13 mouse cellular contexts compared by ENCODE assay signal in genomic region chr8:84777899-84778637, GRCm38 (mm10). TPM values are rescaled to one million over a fixed set of nuclear protein-coding genes. Genes with fewer than 3 reads are reported as not detected.
DNase-seq lines count a peak whose midpoint lies in the region; ATAC-seq and TF ChIP-seq lines count a peak whose summit lies in the region.
"Had no signal": no experiment of that assay in that cellular context is flagged by ENCODE, and none has a peak within 500 bp of the region (broad histone marks: within the 10 kb centered on the region; RNA-seq: fewer than 3 reads in every experiment).

No protein-coding gene starts in this region.

- no peaks in the 10 kb centered on the region for H3K9me3 ChIP-seq in midbrain, embryonic 11.5 days (ENCODE audit: control insufficient read depth, low read length)
- H3K9me3 ChIP-seq in midbrain, embryonic 14.5 days (ENCODE audit: control insufficient read depth, low read length), result no peaks in the 10 kb centered on the region
- no peaks in the 10 kb centered on the region for H3K9me3 ChIP-seq in limb, embryonic 14.5 days (ENCODE audit: control insufficient read depth, low read length)

- 6% methylated on average over 10 of the region's 10 CpGs for WGBS in midbrain, embryonic 11.5 days
- 25% methylated on average over 10 of the region's 10 CpGs for WGBS in midbrain, embryonic 14.5 days
- WGBS in limb, embryonic 14.5 days, result 45% methylated on average over 10 of the region's 10 CpGs

- no peak overlapping the region for H3K4me2 ChIP-seq in midbrain, embryonic 11.5 days
- H3K4me2 ChIP-seq in midbrain, embryonic 14.5 days (ENCODE audit: low read length), result no peak overlapping the region
- peak overlapping the region; percentile 39; the same call in 1 of the 2 replicates for H3K4me2 ChIP-seq in limb, embryonic 14.5 days (replicated peaks; ENCODE audit: low read depth, low read length, severe bottlenecking)

- TF ChIP-seq CTCF in gastrocnemius, adult 2 months (IDR thresholded peaks at IDR 0.05), result no peak

- H3K9ac ChIP-seq in midbrain, embryonic 11.5 days (ENCODE audit: low read length), result no peak overlapping the region
- H3K9ac ChIP-seq in midbrain, embryonic 14.5 days (replicated peaks; ENCODE audit: low read length), result no peak overlapping the region
- H3K9ac ChIP-seq in limb, embryonic 14.5 days (ENCODE audit: low read depth, low read length, severe bottlenecking), result no peak overlapping the region

- ATAC-seq in midbrain, embryonic 11.5 days (ENCODE audit: low FRiP score), result no peak
- ATAC-seq in midbrain, embryonic 14.5 days (ENCODE audit: low FRiP score, low TSS enrichment), result no peak
- no peak for ATAC-seq in limb, embryonic 14.5 days (ENCODE audit: low FRiP score, low read depth)

- no peaks in the 10 kb centered on the region for H3K36me3 ChIP-seq in midbrain, embryonic 11.5 days (ENCODE audit: control insufficient read depth, insufficient read depth, low read length)
- H3K36me3 ChIP-seq in midbrain, embryonic 14.5 days (ENCODE audit: control insufficient read depth, insufficient read depth, low read length), result no peaks in the 10 kb centered on the region
- H3K36me3 ChIP-seq in limb, embryonic 14.5 days (ENCODE audit: control insufficient read depth, insufficient read depth, low read length), result peaks cover 9% of the 10 kb centered on the region; the same call in 1 of the 2 replicates

- no peak for TF ChIP-seq POLR2A in limb, embryonic 14.5 days (IDR thresholded peaks at IDR 0.05; ENCODE audit: borderline replicate concordance, extremely low read depth, insufficient read depth, insufficient read length)

- peak; percentile 22 for DNase-seq in gastrocnemius, adult 2 months
- no peak for DNase-seq in gastrocnemius, adult 8-10 months (ENCODE audit: low spot score in 2 of 2)
- peak; percentile 91 for DNase-seq in midbrain, embryonic 11.5 days (ENCODE audit: low spot score, missing footprints)
- DNase-seq in midbrain, embryonic 14.5 days, result no peak
- DNase-seq in limb, embryonic 14.5 days (ENCODE audit: low spot score), result no peak
- DNase-seq in kidney, postnatal 4 days, result no peak
- DNase-seq in right cerebral cortex, postnatal 4 days, result no peak
- DNase-seq: adrenal gland, postnatal 36 days; cerebellum, adult 9-10 months; heart, adult 11 months; kidney, postnatal 10 days; lung, adult 18-20 months; thymus, postnatal 14 days had no signal

- peak overlapping the region; percentile 96 for H3K27ac ChIP-seq in gastrocnemius, adult 2 months
- H3K27ac ChIP-seq in midbrain, embryonic 11.5 days (ENCODE audit: low read depth, low read length), result no peak overlapping the region
- no peak overlapping the region for H3K27ac ChIP-seq in midbrain, embryonic 14.5 days (replicated peaks; ENCODE audit: low read depth, low read length)
- H3K27ac ChIP-seq in limb, embryonic 14.5 days (replicated peaks; ENCODE audit: low read depth, low read length), result no peak overlapping the region; the same call in 1 of the 2 replicates

- H3K4me3 ChIP-seq in gastrocnemius, adult 2 months, result peak overlapping the region; percentile 53
- no peak overlapping the region for H3K4me3 ChIP-seq in midbrain, embryonic 11.5 days (ENCODE audit: low read depth, low read length)
- H3K4me3 ChIP-seq in midbrain, embryonic 14.5 days (replicated peaks; ENCODE audit: low read depth, low read length), result no peak overlapping the region
- no peak overlapping the region for H3K4me3 ChIP-seq in limb, embryonic 14.5 days (replicated peaks; ENCODE audit: low read length)

- H3K27me3 ChIP-seq in midbrain, embryonic 11.5 days (ENCODE audit: control insufficient read depth, insufficient read depth, low read length), result peaks cover 100% of the 10 kb centered on the region
- peaks cover 81% of the 10 kb centered on the region for H3K27me3 ChIP-seq in midbrain, embryonic 14.5 days (ENCODE audit: control insufficient read depth, insufficient read depth, low read length)
- H3K27me3 ChIP-seq in limb, embryonic 14.5 days (ENCODE audit: control insufficient read depth, insufficient read depth, low read length), result peaks cover 6% of the 10 kb centered on the region; the same call in 1 of the 2 replicates

- intact Hi-C loops in gastrocnemius, adult 2 months (cut with DNase I), result no loop called here

- no peaks in the 10 kb centered on the region; the same call in 1 of the 2 replicates for H3K4me1 ChIP-seq in midbrain, embryonic 11.5 days (ENCODE audit: control insufficient read depth, insufficient read depth, low read length)
- peaks cover 17% of the 10 kb centered on the region for H3K4me1 ChIP-seq in midbrain, embryonic 14.5 days (ENCODE audit: control insufficient read depth, insufficient read depth, low read length)
- H3K4me1 ChIP-seq in limb, embryonic 14.5 days (ENCODE audit: control insufficient read depth, insufficient read depth, low read length), result peaks cover 77% of the 10 kb centered on the region

RNA-seq across cellular contexts. Expression of gene Nfix, which starts 22.1 kb away (rescaled TPM):
- 100 to 1,000 TPM; 465 to 558 TPM for total RNA-seq in gastrocnemius, adult 2 months (2021)
- 100 to 1,000 TPM; 507 to 604 (median 532) TPM for total RNA-seq in gastrocnemius, adult 8-10 months (2022)
- polyA plus RNA-seq in midbrain, embryonic 11.5 days (2014; fragmentation: Nextera tagmentation; extraction: Ambion mirVana), result 2.2 and 2.5 TPM in 2 replicates
- polyA plus RNA-seq in midbrain, embryonic 14.5 days (2014; fragmentation: Nextera tagmentation; extraction: Ambion mirVana), result 45.9 and 49.8 TPM in 2 replicates
- 81.2 and 97.7 TPM in 2 replicates for polyA plus RNA-seq in limb, embryonic 14.5 days (2012; rRNA removed)
- 100 and 108 TPM in 2 replicates for polyA plus RNA-seq in limb, embryonic 14.5 days (2014; fragmentation: Nextera tagmentation; extraction: Ambion mirVana)

RNA-seq across cellular contexts. Expression of gene Dand5, which starts 44.6 kb away (rescaled TPM):
- 10 to 100 TPM; 10.2 to 14.3 TPM for total RNA-seq in gastrocnemius, adult 2 months (2021)
- 10 to 100 TPM in 3 of 4 experiments, 1 to 10 TPM in 1; 7.8 to 12.9 (median 12.2) TPM for total RNA-seq in gastrocnemius, adult 8-10 months (2022)
- polyA plus RNA-seq in midbrain, embryonic 11.5 days (2014; fragmentation: Nextera tagmentation; extraction: Ambion mirVana), result 3.9 and 4.6 TPM in 2 replicates
- 9.9 and 12.7 TPM in 2 replicates for polyA plus RNA-seq in midbrain, embryonic 14.5 days (2014; fragmentation: Nextera tagmentation; extraction: Ambion mirVana)
- 5.7 and 5.9 TPM in 2 replicates for polyA plus RNA-seq in limb, embryonic 14.5 days (2012; rRNA removed)
- polyA plus RNA-seq in limb, embryonic 14.5 days (2014; fragmentation: Nextera tagmentation; extraction: Ambion mirVana), result 6.4 and 6.9 TPM in 2 replicates

RNA-seq across cellular contexts. Expression of gene Gadd45gip1, which starts 53.3 kb away (rescaled TPM):
- total RNA-seq in gastrocnemius, adult 2 months (2021), result 10 to 100 TPM; 16.2 to 30.4 TPM
- 10 to 100 TPM; 18.6 to 23.2 (median 20.8) TPM for total RNA-seq in gastrocnemius, adult 8-10 months (2022)
- 37.3 and 37.8 TPM in 2 replicates for polyA plus RNA-seq in midbrain, embryonic 11.5 days (2014; fragmentation: Nextera tagmentation; extraction: Ambion mirVana)
- polyA plus RNA-seq in midbrain, embryonic 14.5 days (2014; fragmentation: Nextera tagmentation; extraction: Ambion mirVana), result 32.7 and 35.8 TPM in 2 replicates
- polyA plus RNA-seq in limb, embryonic 14.5 days (2012; rRNA removed), result 39.8 and 45.6 TPM in 2 replicates
- 43.2 and 44.9 TPM in 2 replicates for polyA plus RNA-seq in limb, embryonic 14.5 days (2014; fragmentation: Nextera tagmentation; extraction: Ambion mirVana)

RNA-seq across cellular contexts. Expression of gene G430095P16Rik, which starts 55.3 kb away (rescaled TPM):
- total RNA-seq in gastrocnemius, adult 2 months (2021), result under 1 TPM; 0.36 to 0.78 TPM
- under 1 TPM in 3 of 4 experiments, not detected in 1; 0.43 to 0.56 (median 0.48) TPM for total RNA-seq in gastrocnemius, adult 8-10 months (2022)
- polyA plus RNA-seq in midbrain, embryonic 11.5 days (2014; fragmentation: Nextera tagmentation; extraction: Ambion mirVana), result 1.6 and 1.9 TPM in 2 replicates
- 0.67 and 0.91 TPM in 2 replicates for polyA plus RNA-seq in midbrain, embryonic 14.5 days (2014; fragmentation: Nextera tagmentation; extraction: Ambion mirVana)
- 4.3 and 4.8 TPM in 2 replicates for polyA plus RNA-seq in limb, embryonic 14.5 days (2012; rRNA removed)
- 5.7 and 6.0 TPM in 2 replicates for polyA plus RNA-seq in limb, embryonic 14.5 days (2014; fragmentation: Nextera tagmentation; extraction: Ambion mirVana)

Comparison
In these comparisons a context has a peak if more than half of its experiments do, and no peak if none do; other contexts are left out.
1. DNase-seq: peak in gastrocnemius, adult 2 months (single experiment) and midbrain, embryonic 11.5 days (single experiment); none in gastrocnemius, adult 8-10 months (0 of 2), midbrain, embryonic 14.5 days (single experiment), limb, embryonic 14.5 days (single experiment), kidney, postnatal 4 days (0 of 2) and right cerebral cortex, postnatal 4 days (single experiment).
2. RNA of gene Nfix, which starts 22.1 kb away (polyA plus RNA-seq): 81.2 to 108 TPM in limb, embryonic 14.5 days and 45.9 to 49.8 TPM in midbrain, embryonic 14.5 days; 2.2 to 2.5 TPM in midbrain, embryonic 11.5 days; every median in the first group is over 10 times any median in the second.